Mouse (Mus musculus) midbrain, postnatal 0 days (tissue): Measurements from ENCODE around the gene Irak2. TPM values are rescaled to one million over a fixed set of nuclear protein-coding genes. Genes with fewer than 3 reads are reported as not detected.
A peak's percentile ranks its signal among the peaks of the same experiment; 100 is the strongest.

Source experiments
- ATAC-seq: fragments of 200-750 bp; cut with Nextera tagmentation; 2 replicates; pipeline ENCODE4 v1.8.0; 2017; ENCODE audit warnings: moderate number of reproducible peaks, mild to moderate bottlenecking, moderate TSS enrichment, moderate library complexity; ENCODE audit not compliant: low FRiP score
- DNase-seq: peaks from one replicate; pipeline ENCODE4 v3.0.0-alpha.2; 2015; ENCODE audit warnings: low spot score
- H3K27ac ChIP-seq: fragments of 300-500 bp; sonication (generic); 2 replicates; pipeline ENCODE4 v1.5.1; 2014; ENCODE audit warnings: low read depth, mild to moderate bottlenecking, low read length, mixed read lengths
- H3K27me3 ChIP-seq: fragments of 300-500 bp; sonication (generic); 2 replicates; pipeline ENCODE4 v1.6.1; 2014; ENCODE audit warnings: low read length, control low read depth, mixed read lengths; ENCODE audit not compliant: insufficient read depth
- H3K36me3 ChIP-seq: fragments of 300-500 bp; sonication (generic); 2 replicates; pipeline ENCODE4 v1.6.1; 2014; ENCODE audit warnings: low read length, control low read depth, mixed read lengths; ENCODE audit not compliant: insufficient read depth
- H3K4me1 ChIP-seq: fragments of 300-500 bp; sonication (generic); 2 replicates; pipeline ENCODE4 v1.6.1; 2014; ENCODE audit warnings: mild to moderate bottlenecking, control low read depth, antibody characterized with exemption, low read length, mixed read lengths; ENCODE audit not compliant: insufficient read depth
- H3K4me2 ChIP-seq: fragments of 300-500 bp; sonication (generic); 2 replicates; pipeline ENCODE4 v1.6.1; 2014; ENCODE audit warnings: low read depth, mild to moderate bottlenecking, low read length, mixed read lengths; ENCODE audit not compliant: poor library complexity, severe bottlenecking
- H3K4me3 ChIP-seq: fragments of 300-500 bp; sonication (generic); 2 replicates; pipeline ENCODE4 v1.5.1; 2014; ENCODE audit warnings: low read depth, mild to moderate bottlenecking, low read length, moderate library complexity
- H3K9ac ChIP-seq: fragments of 300-500 bp; sonication (generic); replicated peaks from 2 replicates; pipeline ENCODE4 v1.6.1; 2014; ENCODE audit warnings: mild to moderate bottlenecking, low read length, moderate library complexity, mixed read lengths; ENCODE audit not compliant: poor library complexity, severe bottlenecking
- H3K9me3 ChIP-seq: fragments of 300-500 bp; sonication (generic); 2 replicates; pipeline ENCODE4 v1.6.1; 2016; ENCODE audit warnings: low read length, control low read depth
- CTCF ChIP-seq: IDR thresholded peaks from 2 replicates; pipeline ENCODE4 v1.5.1; 2016; ENCODE audit warnings: antibody characterized with exemption, mild to moderate bottlenecking
- WGBS: fragments of 180-500 bp; shearing (Covaris S2); extraction: QIAGEN DNeasy Blood & Tissue Kit; methylation state at CpG from one replicate; pipeline ENCODE4 v1.1.7; 2014; 5-methylcytosine and 5-hydroxymethylcytosine counted together
- polyA plus RNA-seq: library from polyadenylated mRNA; unstranded; fragments of >200 nt; fragmentation: Nextera tagmentation; extraction: Ambion mirVana; gene quantifications from 2 replicates; pipeline ENCODE4 v1.2.1, GENCODE M21; 2015
- total RNA-seq: library from RNA; depleted of rRNA; stranded (reverse); fragments of >200 nt; gene quantifications from 2 replicates; pipeline ENCODE4 v1.2.3, GENCODE M21; 2014

Irak2 gene
- total and polyA plus RNA-seq, 2 experiments from 2014 or later = 2.7 to 7.6 TPM

DNA sequence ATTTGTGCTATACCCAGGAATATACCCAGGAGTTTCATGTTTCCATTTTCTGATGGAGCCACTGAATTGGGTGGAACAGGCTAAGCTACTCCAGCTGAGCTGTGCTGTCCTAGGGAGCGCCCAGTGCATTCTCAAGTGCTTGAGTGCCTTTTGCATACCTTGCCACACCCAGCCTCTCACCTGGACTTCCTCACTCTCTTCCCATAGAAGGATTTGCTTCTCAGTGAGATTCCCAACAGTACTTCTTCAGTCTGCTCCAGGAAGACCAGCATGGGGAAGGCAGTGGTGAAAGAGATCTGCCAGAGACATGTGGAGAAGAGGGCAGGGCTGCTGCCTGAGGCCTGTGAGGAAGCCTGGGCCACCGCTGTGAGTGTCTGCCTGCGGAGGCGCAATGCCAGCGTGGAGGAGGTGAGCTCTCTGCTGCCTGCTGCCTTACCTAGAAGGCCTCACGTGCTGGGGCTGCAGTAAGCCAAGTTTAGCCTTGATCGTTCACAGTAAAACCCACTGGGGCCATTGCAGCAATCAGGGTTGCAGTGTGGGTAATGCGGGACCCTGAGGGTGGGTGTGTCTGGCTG lies 48.4 kb downstream of the Irak2 start:
- TF ChIP-seq CTCF = no peak
- 36% methylated on average over 8 of the region's 8 CpGs for WGBS
- no peak for DNase-seq
- Histone ChIP-seq H3K27ac (no peak overlapping the region), H3K36me3 (no peaks in the 10 kb centered on the region), H3K9me3 (no peaks in the 10 kb centered on the region), H3K4me2 (no peak overlapping the region), H3K4me1 (0 out of 2 replicates have a peak, but pooled peaks cover 3% of the 10 kb centered on the region), H3K9ac (no peak overlapping the region), H3K27me3 (no peaks in the 10 kb centered on the region), H3K4me3 (no peak overlapping the region)
- ATAC-seq = no peak

- Histone ChIP-seq H3K4me1 (0 out of 2 replicates have a peak, but pooled peaks cover 3% of the 10 kb centered on the region), H3K36me3 (no peaks in the 10 kb centered on the region), H3K9ac (no peak overlapping the region), H3K4me2 (no peak overlapping the region), H3K27ac (no peak overlapping the region), H3K9me3 (no peaks in the 10 kb centered on the region), H3K4me3 (no peak overlapping the region), H3K27me3 (no peaks in the 10 kb centered on the region)
- WGBS = 28% methylated on average over 7 of the region's 7 CpGs
- TF ChIP-seq CTCF = no peak
- DNase-seq = no peak
- no peak for ATAC-seq
These were observed 51.7 kb downstream of the Irak2 start for GRCm38 (mm10) chr6:113690008-113690399.

DNA sequence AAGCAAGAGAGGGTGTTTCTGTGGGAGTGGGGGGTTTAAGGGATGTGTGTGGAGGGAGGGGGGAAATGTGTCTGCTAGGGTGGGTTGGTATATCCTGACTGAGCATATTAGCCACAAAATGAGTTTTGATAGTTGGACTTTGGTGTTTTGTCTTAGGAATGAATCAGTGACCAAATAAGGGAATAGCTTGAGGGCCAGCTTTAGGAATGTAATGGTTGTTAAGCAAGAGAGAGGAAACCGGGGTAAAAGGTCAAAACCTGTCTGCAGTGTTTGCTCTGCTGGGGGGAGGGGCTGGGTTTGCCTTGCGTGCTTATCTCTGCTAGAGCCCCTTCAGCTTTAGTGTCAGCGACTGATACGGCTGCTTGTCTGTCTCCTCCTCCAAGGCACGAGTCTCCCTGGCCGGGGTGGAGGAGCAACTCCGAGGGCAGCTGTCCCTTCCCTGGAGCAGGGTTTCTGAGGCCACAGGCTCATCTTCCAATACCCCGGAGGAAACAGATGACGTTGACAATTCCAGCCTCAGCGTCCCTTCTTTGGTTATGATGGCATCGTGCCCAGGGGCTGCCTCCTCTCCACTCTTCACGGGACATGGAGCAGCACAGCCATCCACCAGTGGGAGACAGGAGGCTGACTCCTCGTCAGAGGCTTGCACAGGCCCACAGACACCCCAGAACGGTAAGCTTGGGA lies 52.3 kb downstream of the Irak2 start:
- H3K9ac ChIP-seq = 0 out of 2 replicates have a peak overlapping the region, but pooled peaks have one; percentile 2
- H3K4me1 ChIP-seq = 0 out of 2 replicates have a peak, but pooled peaks cover 3% of the 10 kb centered on the region
- DNase-seq (no peak), ATAC-seq (no peak)
- H3K36me3 ChIP-seq = no peaks in the 10 kb centered on the region
- TF ChIP-seq CTCF = no peak
- no peak overlapping the region for H3K4me2 ChIP-seq
- H3K27me3 ChIP-seq = no peaks in the 10 kb centered on the region
- no peaks in the 10 kb centered on the region for H3K9me3 ChIP-seq
- 12% methylated on average over 14 of the region's 14 CpGs for WGBS
- H3K27ac ChIP-seq = no peak overlapping the region
- no peak overlapping the region for H3K4me3 ChIP-seq

DNA sequence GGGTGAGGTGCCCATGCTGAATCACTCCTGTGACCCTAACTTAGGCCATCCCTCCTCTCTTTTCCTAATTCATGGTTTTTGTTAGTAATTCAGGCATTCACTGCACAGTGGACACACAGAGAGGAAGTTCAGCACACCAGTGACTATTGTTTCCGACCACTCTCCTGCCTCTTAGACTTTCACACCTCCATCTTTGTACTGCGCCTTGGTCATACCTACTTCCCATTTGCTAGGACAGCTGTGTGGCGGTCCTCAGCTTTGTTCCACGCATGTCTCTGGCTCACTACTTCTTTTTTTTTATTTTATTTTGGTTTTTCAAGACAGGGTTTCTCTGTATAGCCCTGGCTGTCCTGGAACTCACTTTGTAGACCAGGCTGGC lies 52.8 kb downstream of the Irak2 start:
- H3K4me3 ChIP-seq = no peak overlapping the region
- H3K27ac ChIP-seq = no peak overlapping the region
- no peak for TF ChIP-seq CTCF
- 86% methylated on average over 4 of the region's 4 CpGs for WGBS
- H3K4me1 ChIP-seq = 0 out of 2 replicates have a peak, but pooled peaks cover 3% of the 10 kb centered on the region
- DNase-seq (no peak), ATAC-seq (no peak)
- no peaks in the 10 kb centered on the region for H3K36me3 ChIP-seq
- H3K4me2 ChIP-seq = no peak overlapping the region
- H3K27me3 ChIP-seq = no peaks in the 10 kb centered on the region
- H3K9ac ChIP-seq = no peak overlapping the region
- H3K9me3 ChIP-seq = no peaks in the 10 kb centered on the region

DNA sequence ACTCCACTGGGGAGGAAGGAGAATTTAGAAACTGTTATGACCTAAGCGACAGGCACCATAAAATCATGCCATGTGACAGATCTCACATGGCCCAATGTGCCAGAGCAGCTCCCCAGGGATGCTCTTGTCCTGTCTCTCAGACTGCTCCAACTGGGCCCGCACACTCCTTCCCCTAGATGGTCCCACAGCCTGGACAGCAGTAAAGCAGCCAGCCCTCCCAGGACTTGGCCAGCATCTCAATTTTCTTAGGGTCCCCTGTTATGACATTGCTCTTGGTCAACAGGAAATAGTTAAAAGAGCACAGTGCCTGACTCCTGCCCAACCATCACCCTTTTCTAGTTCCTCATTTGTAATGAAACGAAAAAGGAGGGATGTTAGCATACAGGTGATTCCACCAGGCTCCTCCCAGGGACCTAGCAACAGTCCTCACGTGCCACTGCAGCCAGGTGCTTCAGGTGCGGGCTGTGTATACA lies 54.4 kb downstream of the Irak2 start:
- Histone ChIP-seq H3K4me3 (no peak overlapping the region), H3K4me1 (0 out of 2 replicates have a peak, but pooled peaks cover 3% of the 10 kb centered on the region), H3K36me3 (no peaks in the 10 kb centered on the region), H3K27me3 (no peaks in the 10 kb centered on the region), H3K27ac (no peak overlapping the region), H3K9me3 (no peaks in the 10 kb centered on the region), H3K4me2 (no peak overlapping the region), H3K9ac (no peak overlapping the region)
- ATAC-seq (no peak), DNase-seq (no peak)
- 84% methylated on average over 5 of the region's 5 CpGs for WGBS
- no peak for TF ChIP-seq CTCF

GRCm38 (mm10) chr6:113693377-113693776 lies 55.1 kb downstream of the Irak2 start:
- Histone ChIP-seq H3K27ac (no peak overlapping the region), H3K36me3 (no peaks in the 10 kb centered on the region), H3K4me1 (0 out of 2 replicates have a peak, but pooled peaks cover 6% of the 10 kb centered on the region), H3K4me2 (no peak overlapping the region), H3K9ac (no peak overlapping the region), H3K9me3 (no peaks in the 10 kb centered on the region), H3K4me3 (no peak overlapping the region), H3K27me3 (no peaks in the 10 kb centered on the region)
- DNase-seq = no peak
- no peak for ATAC-seq
- no peak for TF ChIP-seq CTCF
- 95% methylated on average over 5 of the region's 5 CpGs for WGBS
